Mouse (Mus musculus) liver, embryonic 14.5 days (tissue): ENCODE results near the gene Tmcc3. TPM values are rescaled to one million over a fixed set of nuclear protein-coding genes. Genes with fewer than 3 reads are reported as not detected.
A peak's percentile ranks its signal among the peaks of the same experiment; 100 is the strongest.

Experiments used
- ATAC-seq: fragments of 200-750 bp; cut with Nextera tagmentation; 2 replicates; pipeline ENCODE4 v1.8.0; 2017; ENCODE audit warnings: moderate number of reproducible peaks, mild to moderate bottlenecking, moderate library complexity; ENCODE audit not compliant: insufficient read depth
- DNase-seq, 3 experiments: peaks; one replicate each; pipeline ENCODE4 v3.0.0-alpha.2; 2012 to 2013; ENCODE audit warnings: low read depth in 3 of 3, low spot score in 3 of 3
- H3K27ac ChIP-seq: fragments of 300-500 bp; sonication (generic); 2 replicates; pipeline ENCODE4 v1.5.1; 2014; ENCODE audit warnings: moderate library complexity, mild to moderate bottlenecking, control low read depth, inconsistent platforms
- H3K27me3 ChIP-seq: fragments of 300-500 bp; sonication (generic); 2 replicates; pipeline ENCODE4 v1.6.1; 2014; ENCODE audit warnings: mild to moderate bottlenecking, low read length, moderate library complexity; ENCODE audit not compliant: control insufficient read depth, insufficient read depth
- H3K36me3 ChIP-seq: fragments of 300-500 bp; sonication (generic); replicated peaks from 2 replicates; pipeline ENCODE4 v1.6.1; 2014; ENCODE audit warnings: low read depth; ENCODE audit not compliant: control insufficient read depth, insufficient read depth
- H3K4me1 ChIP-seq, 2 experiments: fragments of 200-500 bp in 1 of 2; fragments of 300-500 bp in 1 of 2; sonication (generic) in 1 of 2; replicated peaks; 2 replicates each; pipeline ENCODE4 v1.6.1; 2012 to 2014; ENCODE audit warnings: antibody characterized with exemption in 1 of 2, inconsistent platforms in 1 of 2, low read length in 1 of 2; ENCODE audit not compliant: control insufficient read depth in 2 of 2, insufficient read depth in 2 of 2
- H3K4me2 ChIP-seq: fragments of 300-500 bp; sonication (generic); 2 replicates; pipeline ENCODE4 v1.6.1; 2014; ENCODE audit warnings: low read depth, mild to moderate bottlenecking, control low read depth, moderate library complexity
- H3K4me3 ChIP-seq, 2 experiments: fragments of 200-500 bp in 1 of 2; fragments of 300-500 bp in 1 of 2; sonication (generic) in 1 of 2; 2 replicates each; pipeline ENCODE4 v1.5.1; 2012 to 2014; ENCODE audit warnings: low read depth in 2 of 2, low read length in 2 of 2, mild to moderate bottlenecking in 2 of 2, control low read depth in 1 of 2, inconsistent platforms in 1 of 2, moderate library complexity in 1 of 2; ENCODE audit not compliant: insufficient read depth in 1 of 2
- H3K9ac ChIP-seq: fragments of 300-500 bp; sonication (generic); replicated peaks from 2 replicates; pipeline ENCODE4 v1.6.1; 2014; ENCODE audit warnings: mild to moderate bottlenecking, control low read depth, moderate library complexity
- H3K9me3 ChIP-seq: fragments of 300-500 bp; sonication (generic); 2 replicates; pipeline ENCODE4 v1.6.1; 2016; ENCODE audit warnings: low read length, mixed read lengths; ENCODE audit not compliant: control insufficient read depth
- CTCF ChIP-seq: IDR thresholded peaks from 2 replicates; pipeline ENCODE4 v1.5.1; 2016; ENCODE audit warnings: antibody characterized with exemption, low read depth, control low read depth
- EP300 ChIP-seq: IDR thresholded peaks from 2 replicates; pipeline ENCODE4 v1.6.1; 2016; ENCODE audit warnings: antibody characterized with exemption, low read depth
- WGBS: fragments of 180-500 bp; shearing (Covaris S2); extraction: QIAGEN DNeasy Blood & Tissue Kit; methylation state at CpG from one replicate; pipeline ENCODE4 v1.1.7; 2014; ENCODE audit not compliant: insufficient replicate concordance; 5-methylcytosine and 5-hydroxymethylcytosine counted together
- polyA plus RNA-seq, 2 experiments: library from polyadenylated mRNA; depleted of rRNA in 1 of 2; stranded (reverse) in 1 of 2; unstranded in 1 of 2; fragments of >200 nt; fragmentation: Nextera tagmentation in 1 of 2; extraction: Ambion mirVana in 1 of 2; gene quantifications; 2 replicates each; pipeline versions ENCODE4 v1.2.1 to v1.2.3; 2012 to 2014

Tmcc3 gene
- polyA plus RNA-seq, 2 experiments, result 1.4 to 2.6 TPM

- Histone ChIP-seq H3K27me3 (no peaks in the 10 kb centered on the region), H3K9ac (no peak overlapping the region), H3K9me3 (no peaks in the 10 kb centered on the region), H3K27ac (no peak overlapping the region), H3K36me3 (no peaks in the 10 kb centered on the region), H3K4me3 (no peak overlapping the region), H3K4me1 (peaks cover 0 to 3% of the 10 kb centered on the region in 2 experiments; a peak in 1 of 4 replicates), H3K4me2 (no peak overlapping the region)
- ATAC-seq (peak; percentile 60; the same call in 1 of the 2 replicates), DNase-seq (no peak)
- TF ChIP-seq EP300, result peak; percentile 66
- TF ChIP-seq CTCF, result no peak
- WGBS, result 12% methylated on average over 2 of the region's 2 CpGs
Observed at GRCm38 (mm10) chr10:94371293-94371692, 59.5 kb downstream of the Tmcc3 start.

- H3K4me2 ChIP-seq, result no peak overlapping the region
- WGBS, result 27% methylated on average over 4 of the region's 4 CpGs
- no peak overlapping the region for H3K9ac ChIP-seq
- no peaks in the 10 kb centered on the region for H3K27me3 ChIP-seq
- TF ChIP-seq EP300 (no peak), CTCF (no peak)
- ATAC-seq (no peak), DNase-seq (no peak)
- no peaks in the 10 kb centered on the region for H3K9me3 ChIP-seq
- no peak overlapping the region for H3K27ac ChIP-seq
- no peak overlapping the region for H3K4me3 ChIP-seq
- H3K36me3 ChIP-seq, result no peaks in the 10 kb centered on the region
- H3K4me1 ChIP-seq, result peaks cover 0 to 6% of the 10 kb centered on the region in 2 experiments; a peak in 1 of 4 replicates
Observed at GRCm38 (mm10) chr10:94376941-94377340, 65.2 kb downstream of the Tmcc3 start.

GRCm38 (mm10) chr10:94377844-94378243 lies 66.1 kb downstream of the Tmcc3 start:
- no peaks in the 10 kb centered on the region for H3K36me3 ChIP-seq
- no peaks in the 10 kb centered on the region for H3K9me3 ChIP-seq
- 43% methylated on average over 10 of the region's 10 CpGs for WGBS
- ATAC-seq (no peak), DNase-seq (no peak)
- no peak overlapping the region; a peak in 1 of 4 replicates for H3K4me3 ChIP-seq
- no peaks in the 10 kb centered on the region for H3K27me3 ChIP-seq
- no peak overlapping the region for H3K27ac ChIP-seq
- TF ChIP-seq EP300, result no peak
- TF ChIP-seq CTCF, result no peak
- H3K9ac ChIP-seq, result no peak overlapping the region
- H3K4me2 ChIP-seq, result peak overlapping the region; percentile 42
- H3K4me1 ChIP-seq, result peaks cover 0 to 6% of the 10 kb centered on the region in 2 experiments; a peak in 1 of 4 replicates

- DNase-seq, result peak; percentile 13 to 46 (median 19)
- Histone ChIP-seq H3K27me3 (no peaks in the 10 kb centered on the region), H3K4me2 (peak overlapping the region; percentile 42), H3K9ac (no peak overlapping the region), H3K36me3 (no peaks in the 10 kb centered on the region), H3K4me3 (no peak overlapping the region; a peak in 1 of 4 replicates), H3K4me1 (peaks cover 0 to 6% of the 10 kb centered on the region in 2 experiments; a peak in 1 of 4 replicates), H3K27ac (no peak overlapping the region), H3K9me3 (no peaks in the 10 kb centered on the region)
- 16% methylated on average over 13 of the region's 13 CpGs for WGBS
- TF ChIP-seq CTCF (no peak), EP300 (no peak)
- ATAC-seq, result peak; percentile 48; the same call in 1 of the 2 replicates
Observed at GRCm38 (mm10) chr10:94378383-94378782, 66.6 kb downstream of the Tmcc3 start.

- Histone ChIP-seq H3K4me1 (peaks cover 0 to 6% of the 10 kb centered on the region in 2 experiments; a peak in 1 of 4 replicates), H3K27me3 (no peaks in the 10 kb centered on the region), H3K9ac (no peak overlapping the region), H3K4me3 (no peak overlapping the region), H3K27ac (no peak overlapping the region), H3K36me3 (no peaks in the 10 kb centered on the region), H3K4me2 (no peak overlapping the region), H3K9me3 (no peaks in the 10 kb centered on the region)
- ATAC-seq (no peak), DNase-seq (no peak)
- TF ChIP-seq CTCF, result peak; percentile 35
- no peak for TF ChIP-seq EP300
- WGBS, result 72% methylated on average over 2 of the region's 2 CpGs
Observed at GRCm38 (mm10) chr10:94380082-94380481, 68.3 kb downstream of the Tmcc3 start.
